Mouse (Mus musculus) adrenal gland, adult (tissue): Measurements from ENCODE around the gene Ralgps2.

ENCODE experiments used
- DNase-seq, 2 experiments: peaks; one replicate each; pipeline ENCODE4 v3.0.0; 2022 to 2023; ENCODE audit warnings: low spot score in 1 of 2; ENCODE audit not compliant: inconsistent age in 2 of 2

Gene Ralgps2

GRCm38 (mm10) chr1:156778977-156779376, 160.4 kb downstream of the Ralgps2 start:
- DNase-seq: no peak

DNA sequence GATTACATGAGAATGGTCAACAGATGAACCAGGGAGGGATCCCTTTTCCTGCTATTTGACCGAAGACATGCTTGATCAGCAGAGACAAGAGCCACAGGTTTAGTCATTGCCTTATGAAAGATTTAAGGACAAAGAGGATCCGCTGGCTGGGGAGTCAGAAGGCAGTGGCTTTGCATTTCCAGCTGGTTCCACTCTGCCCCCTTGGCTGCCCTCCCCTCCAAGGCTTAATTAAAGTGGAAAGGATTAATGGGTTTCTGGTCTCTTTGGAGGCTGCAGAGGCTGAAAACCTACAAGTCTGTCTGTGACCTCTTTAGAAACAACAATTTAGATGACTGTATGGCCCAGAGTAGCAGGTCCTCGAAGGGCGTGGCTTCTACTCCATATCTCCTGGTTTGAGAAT, 161.5 kb downstream of the Ralgps2 start:
- no peak for DNase-seq

GRCm38 (mm10) chr1:156775983-156776382, 163.4 kb downstream of the Ralgps2 start:
- no peak for DNase-seq

DNA sequence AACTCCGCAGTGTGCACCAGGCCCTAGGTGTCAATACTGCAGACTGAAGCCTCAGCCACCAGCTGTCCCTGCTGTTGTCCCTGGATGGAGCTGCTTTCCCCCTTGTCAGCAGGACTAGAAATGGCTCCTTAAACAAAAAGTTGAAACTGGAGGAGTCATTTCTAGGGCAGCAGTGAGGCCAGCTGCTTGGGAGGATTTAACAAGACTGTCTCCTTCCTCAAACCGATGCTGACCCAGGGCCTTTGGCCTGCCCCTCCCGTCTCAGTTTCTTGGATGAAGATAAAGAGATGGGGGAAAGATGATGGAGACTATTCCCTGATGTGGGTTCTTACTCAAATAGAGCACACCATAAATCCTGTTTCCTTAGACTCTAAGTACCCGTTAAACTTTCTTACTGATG, 164.2 kb downstream of the Ralgps2 start:
- DNase-seq: no peak

GRCm38 (mm10) chr1:156770845-156771244, 168.6 kb downstream of the Ralgps2 start:
- no peak for DNase-seq

- no peak for DNase-seq
These were observed 169.7 kb downstream of the Ralgps2 start for GRCm38 (mm10) chr1:156769621-156770297.

- no peak for DNase-seq
These were observed 170.3 kb downstream of the Ralgps2 start for GRCm38 (mm10) chr1:156769163-156769562.

- no peak for DNase-seq
These were observed 174.1 kb downstream of the Ralgps2 start for GRCm38 (mm10) chr1:156765311-156765710.

GRCm38 (mm10) chr1:156764584-156764983, 174.8 kb downstream of the Ralgps2 start:
- no peak for DNase-seq

DNA sequence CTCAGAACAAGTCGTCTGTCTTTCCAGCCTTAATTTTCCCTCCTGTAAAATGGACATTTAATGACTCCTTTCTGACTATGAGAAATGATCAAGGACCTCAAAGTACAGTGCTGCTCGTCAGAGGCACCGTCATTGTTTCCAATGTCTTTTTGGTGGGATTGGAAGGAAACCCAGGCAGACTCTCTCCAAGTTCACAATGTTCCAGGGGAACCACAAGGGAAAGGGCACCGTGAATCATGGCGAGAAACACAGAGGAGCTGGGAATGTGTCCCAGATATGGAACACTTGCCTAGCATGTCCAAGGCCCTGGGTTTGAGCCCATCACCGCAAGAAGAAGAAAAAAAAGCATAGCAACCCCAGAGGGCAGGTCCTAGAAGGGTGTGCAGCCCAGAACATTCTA, 176.1 kb downstream of the Ralgps2 start:
- no peak for DNase-seq

- no peak for DNase-seq
These were observed 178.0 kb downstream of the Ralgps2 start for GRCm38 (mm10) chr1:156761430-156761801.

DNA sequence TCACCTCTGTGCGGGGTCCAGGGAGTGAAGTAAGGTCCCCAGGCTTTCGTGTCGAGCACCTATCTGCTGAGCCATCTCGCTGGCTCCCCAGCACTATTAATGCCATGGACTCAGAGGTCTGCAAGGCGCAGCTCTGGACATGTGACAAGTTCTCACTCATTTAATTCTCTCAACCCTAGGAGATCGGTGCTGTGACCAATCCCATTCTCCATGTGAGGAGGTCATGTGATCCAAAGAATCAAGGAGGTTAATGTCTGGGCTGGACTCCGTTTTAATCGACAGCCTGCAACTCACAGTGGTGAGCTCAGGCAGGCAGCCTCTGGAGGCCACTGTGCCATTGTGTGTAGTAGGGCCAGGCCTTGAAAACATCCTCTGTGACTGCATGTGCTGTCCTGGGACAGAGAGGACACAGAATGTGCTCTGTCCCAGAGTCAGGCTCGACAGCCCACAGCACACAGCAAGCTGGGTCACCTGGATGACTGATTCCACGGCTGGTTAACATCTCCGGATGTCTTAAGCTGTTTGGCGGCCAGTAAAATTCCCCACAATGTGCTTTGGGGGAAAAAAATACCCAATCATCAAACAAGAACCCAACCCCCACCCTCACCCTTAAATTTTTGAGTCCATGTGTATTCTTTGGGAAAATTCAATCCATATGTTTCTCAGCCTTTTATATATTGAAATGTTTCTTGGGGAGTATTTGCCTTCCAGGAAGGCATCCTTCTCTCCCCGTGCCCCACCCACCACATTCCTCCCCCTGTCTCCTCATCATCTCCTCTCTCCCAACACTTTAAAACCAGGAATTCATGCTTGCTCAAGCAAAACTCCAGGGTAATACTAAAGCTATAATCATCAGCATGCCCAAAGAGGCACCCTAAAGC, 178.6 kb downstream of the Ralgps2 start:
- no peak for DNase-seq

DNA sequence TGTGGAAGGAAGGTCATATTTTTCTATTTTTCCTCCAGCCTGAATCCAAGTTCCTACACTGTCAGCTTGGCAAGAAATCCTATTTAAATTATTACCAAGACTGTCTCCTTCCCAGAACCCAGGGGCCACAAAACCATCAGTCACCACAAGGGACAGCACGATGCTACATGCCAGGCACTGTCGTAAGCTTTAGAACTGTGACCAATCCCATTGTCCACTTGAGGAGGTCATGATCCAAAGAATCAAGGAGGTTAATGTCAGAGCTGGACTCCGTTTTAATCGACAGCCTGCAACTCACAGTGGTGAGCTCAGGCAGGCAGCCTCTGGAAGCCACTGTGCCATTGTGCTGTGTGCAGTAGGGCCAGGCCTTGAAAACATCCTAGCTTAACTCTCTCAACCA, 181.1 kb downstream of the Ralgps2 start:
- DNase-seq: no peak

DNA sequence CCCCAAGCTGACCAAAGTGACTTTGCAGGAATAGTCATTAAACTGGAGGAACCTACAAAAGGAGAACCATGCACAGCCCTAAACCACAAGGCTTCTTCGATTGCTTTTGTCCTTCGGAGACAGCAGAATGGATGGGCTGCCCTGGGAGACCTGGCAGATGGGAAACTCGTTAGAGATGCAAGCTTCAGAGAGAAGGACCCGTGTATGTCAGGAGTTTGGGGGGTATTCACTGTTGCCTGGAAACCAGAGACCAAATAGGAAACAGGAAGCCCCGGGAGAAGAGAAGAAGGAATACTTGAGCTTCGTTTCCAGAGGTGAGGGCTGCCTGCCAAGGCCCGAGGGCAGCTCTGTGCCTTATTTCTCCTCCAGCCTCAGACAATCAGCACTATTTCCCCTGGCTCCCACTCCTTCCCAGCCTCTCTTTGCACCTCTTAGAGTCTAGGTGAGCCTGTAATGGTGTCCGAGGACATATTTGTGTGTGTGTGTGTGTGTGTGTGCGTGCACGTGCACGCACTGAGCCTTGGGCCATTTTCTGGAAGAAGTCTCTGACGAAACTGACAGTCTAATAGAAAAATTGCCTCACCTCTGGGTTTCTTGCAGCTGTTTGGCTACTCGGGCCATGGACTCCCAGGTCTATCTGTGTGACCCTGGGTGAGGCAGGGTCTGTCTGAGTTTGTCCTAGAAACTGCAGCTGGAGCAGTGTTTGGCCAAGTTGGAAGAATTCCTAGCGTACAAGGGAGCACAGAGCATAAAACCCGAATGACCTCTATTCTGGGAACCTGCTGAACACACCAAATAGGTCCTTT, 184.6 kb downstream of the Ralgps2 start:
- no peak for DNase-seq
